Mouse (Mus musculus) T-helper 2 cell (primary cell): ENCODE results near the gene Gm3415.
"Not testable (repeated sequence)": the region's sequence is repeated elsewhere in the genome, so short reads cannot be mapped to it uniquely, and the experiment has no call there.

Experiments used
- in situ Hi-C: fragments of 300-600 bp; cut with MboI, MseI; formaldehyde crosslinking; loops from one replicate; pipeline ENCODE4 v1.15.1; 2025; ENCODE audit warnings: high pct_unique_total_duplicates

The Gm3415 gene

GRCm38 (mm10) chr5:146599216-146599615 lies 43.3 kb downstream of the Gm3415 start:
- in situ Hi-C loops, result not testable (repeated sequence)

GRCm38 (mm10) chr5:146599970-146600369 lies 44.0 kb downstream of the Gm3415 start:
- in situ Hi-C loops, result no loop called here

GRCm38 (mm10) chr5:146606221-146606620 lies 50.3 kb downstream of the Gm3415 start:
- in situ Hi-C loops, result no loop called here

GRCm38 (mm10) chr5:146606895-146607294 lies 51.0 kb downstream of the Gm3415 start:
- in situ Hi-C loops, result no loop called here

GRCm38 (mm10) chr5:146607816-146608215 lies 51.9 kb downstream of the Gm3415 start:
- in situ Hi-C loops, result no loop called here
